Mouse (Mus musculus): ENCODE measurements at regions not wholly inside any gene's neighbourhood (a gene's known extent, or its start where the extent isn't known, plus 50 kb on each side); places are given as distances from the start of the nearest gene placed in this dataset.

- TF ChIP-seq POLR2A (IDR thresholded peaks at IDR 0.05; ENCODE audit: extremely low read depth, insufficient read depth, low read length) (no peak), CTCF (IDR thresholded peaks at IDR 0.05; ENCODE audit: low read depth, low read length) (no peak)
- no peak overlapping the region for H3K4me3 ChIP-seq (ENCODE audit: insufficient read depth, low read depth, low read length)
- no peaks in the 10 kb centered on the region for H3K36me3 ChIP-seq (ENCODE audit: control insufficient read depth, insufficient read depth, low read length)
- no peaks in the 10 kb centered on the region for H3K79me2 ChIP-seq (ENCODE audit: control insufficient read depth, insufficient read depth, low read length)
- H3K27ac ChIP-seq (replicated peaks; ENCODE audit: insufficient read depth, low read depth, low read length): no peak overlapping the region
- no peak for DNase-seq (ENCODE audit: extremely low read depth, low read depth, low spot score)
- H3K4me1 ChIP-seq (ENCODE audit: control insufficient read depth, insufficient read depth, low read length): no peaks in the 10 kb centered on the region
- H3K27me3 ChIP-seq (ENCODE audit: control insufficient read depth, insufficient read depth, low read length): no peaks in the 10 kb centered on the region
- H3K9ac ChIP-seq (ENCODE audit: low read depth, low read length): no peak overlapping the region
These were observed 269.7 kb upstream of the Myt1l start for GRCm38 (mm10) chr12:29258548-29258874.

- TF ChIP-seq POLR2A (IDR thresholded peaks at IDR 0.05; ENCODE audit: extremely low read depth, insufficient read depth, low read length) (no peak), CTCF (IDR thresholded peaks at IDR 0.05; ENCODE audit: low read depth, low read length) (no peak)
- Histone ChIP-seq H3K36me3 (ENCODE audit: control insufficient read depth, insufficient read depth, low read length) (no peaks in the 10 kb centered on the region), H3K9ac (ENCODE audit: low read depth, low read length) (no peak overlapping the region), H3K27me3 (ENCODE audit: control insufficient read depth, insufficient read depth, low read length) (no peaks in the 10 kb centered on the region), H3K79me2 (ENCODE audit: control insufficient read depth, insufficient read depth, low read length) (no peaks in the 10 kb centered on the region), H3K4me3 (ENCODE audit: insufficient read depth, low read depth, low read length) (no peak overlapping the region), H3K27ac (replicated peaks; ENCODE audit: insufficient read depth, low read depth, low read length) (no peak overlapping the region), H3K4me1 (ENCODE audit: control insufficient read depth, insufficient read depth, low read length) (no peaks in the 10 kb centered on the region)
- 83% methylated on average over 7 of the region's 7 CpGs for WGBS
- no peak for DNase-seq (ENCODE audit: extremely low read depth, low read depth, low spot score)
These were observed 269.2 kb upstream of the Myt1l start for GRCm38 (mm10) chr12:29258966-29259365.

DNA sequence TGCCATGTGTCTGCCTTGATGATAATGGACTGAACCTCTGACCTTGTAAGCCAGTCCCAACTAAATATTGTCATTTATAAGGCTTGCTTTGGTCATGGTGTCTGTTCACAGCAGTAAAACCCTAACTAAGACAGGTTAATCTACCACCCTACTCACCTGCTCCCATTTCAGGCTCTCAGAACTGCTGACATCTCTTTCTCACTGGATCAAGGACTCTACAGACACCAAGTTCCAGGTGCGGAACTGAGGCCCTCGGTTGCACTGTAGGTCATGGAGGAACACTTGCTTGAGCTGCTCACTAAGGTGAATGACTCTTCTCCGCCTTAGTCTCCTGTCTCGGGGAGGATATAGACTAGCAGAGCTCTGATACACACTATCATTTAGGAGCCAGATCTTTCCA is 254.0 kb upstream of the Myt1l start:
- no peaks in the 10 kb centered on the region for H3K36me3 ChIP-seq (ENCODE audit: control insufficient read depth, insufficient read depth, low read length)
- H3K4me1 ChIP-seq (ENCODE audit: control insufficient read depth, insufficient read depth, low read length): no peaks in the 10 kb centered on the region
- no peak for DNase-seq (ENCODE audit: extremely low read depth, low read depth, low spot score)
- H3K27me3 ChIP-seq (ENCODE audit: control insufficient read depth, insufficient read depth, low read length): no peaks in the 10 kb centered on the region; the same call in 1 of the 2 replicates
- TF ChIP-seq POLR2A (IDR thresholded peaks at IDR 0.05; ENCODE audit: extremely low read depth, insufficient read depth, low read length) (no peak), CTCF (IDR thresholded peaks at IDR 0.05; ENCODE audit: low read depth, low read length) (no peak)
- H3K9ac ChIP-seq (ENCODE audit: low read depth, low read length): no peak overlapping the region
- no peak overlapping the region for H3K4me3 ChIP-seq (ENCODE audit: insufficient read depth, low read depth, low read length)
- WGBS: 94% methylated on average over 4 of the region's 4 CpGs
- no peaks in the 10 kb centered on the region for H3K79me2 ChIP-seq (ENCODE audit: control insufficient read depth, insufficient read depth, low read length)
- no peak overlapping the region for H3K27ac ChIP-seq (replicated peaks; ENCODE audit: insufficient read depth, low read depth, low read length)

DNA sequence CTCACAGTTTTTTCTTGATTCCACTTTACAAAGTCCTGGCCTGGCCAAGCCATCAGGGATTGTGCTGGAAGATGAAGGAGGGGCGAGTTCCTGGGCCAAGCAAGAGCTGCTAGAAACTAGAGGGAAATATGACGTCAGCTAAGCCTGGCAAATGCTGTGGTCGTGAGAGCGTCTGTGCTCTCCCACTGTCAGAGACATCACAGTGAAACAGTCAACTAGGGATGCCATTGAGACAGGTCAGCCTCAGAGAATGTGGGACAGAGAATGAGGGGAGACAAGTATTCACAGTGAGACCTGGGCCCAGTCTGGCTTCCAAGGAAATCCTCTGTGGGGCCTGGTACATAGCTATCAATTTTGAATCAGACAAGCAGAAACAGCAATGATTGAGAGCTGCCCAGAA is 252.5 kb upstream of the Myt1l start:
- TF ChIP-seq POLR2A (IDR thresholded peaks at IDR 0.05; ENCODE audit: extremely low read depth, insufficient read depth, low read length) (no peak), CTCF (IDR thresholded peaks at IDR 0.05; ENCODE audit: low read depth, low read length) (no peak)
- no peaks in the 10 kb centered on the region for H3K36me3 ChIP-seq (ENCODE audit: control insufficient read depth, insufficient read depth, low read length)
- no peak overlapping the region for H3K4me3 ChIP-seq (ENCODE audit: insufficient read depth, low read depth, low read length)
- no peaks in the 10 kb centered on the region for H3K79me2 ChIP-seq (ENCODE audit: control insufficient read depth, insufficient read depth, low read length)
- WGBS: 69% methylated on average over 4 of the region's 4 CpGs
- H3K9ac ChIP-seq (ENCODE audit: low read depth, low read length): no peak overlapping the region
- no peak overlapping the region for H3K27ac ChIP-seq (replicated peaks; ENCODE audit: insufficient read depth, low read depth, low read length)
- no peaks in the 10 kb centered on the region for H3K4me1 ChIP-seq (ENCODE audit: control insufficient read depth, insufficient read depth, low read length)
- DNase-seq (ENCODE audit: extremely low read depth, low read depth, low spot score): no peak
- peaks cover 3% of the 10 kb centered on the region for H3K27me3 ChIP-seq (ENCODE audit: control insufficient read depth, insufficient read depth, low read length)

- Histone ChIP-seq H3K9ac (ENCODE audit: low read depth, low read length) (no peak overlapping the region), H3K4me1 (ENCODE audit: control insufficient read depth, insufficient read depth, low read length) (no peaks in the 10 kb centered on the region), H3K36me3 (ENCODE audit: control insufficient read depth, insufficient read depth, low read length) (no peaks in the 10 kb centered on the region), H3K27me3 (ENCODE audit: control insufficient read depth, insufficient read depth, low read length) (peaks cover 3% of the 10 kb centered on the region), H3K79me2 (ENCODE audit: control insufficient read depth, insufficient read depth, low read length) (no peaks in the 10 kb centered on the region), H3K27ac (replicated peaks; ENCODE audit: insufficient read depth, low read depth, low read length) (no peak overlapping the region), H3K4me3 (ENCODE audit: insufficient read depth, low read depth, low read length) (no peak overlapping the region)
- TF ChIP-seq CTCF (IDR thresholded peaks at IDR 0.05; ENCODE audit: low read depth, low read length): no peak
- no peak for TF ChIP-seq POLR2A (IDR thresholded peaks at IDR 0.05; ENCODE audit: extremely low read depth, insufficient read depth, low read length)
- DNase-seq (ENCODE audit: extremely low read depth, low read depth, low spot score): no peak
- 10% methylated on average over 13 of the region's 13 CpGs for WGBS
These were observed 248.5 kb upstream of the Myt1l start for GRCm38 (mm10) chr12:29279631-29280080.

GRCm38 (mm10) chr12:29280081-29280788 is 247.9 kb upstream of the Myt1l start:
- Histone ChIP-seq H3K4me1 (ENCODE audit: control insufficient read depth, insufficient read depth, low read length) (no peaks in the 10 kb centered on the region), H3K36me3 (ENCODE audit: control insufficient read depth, insufficient read depth, low read length) (no peaks in the 10 kb centered on the region), H3K27me3 (ENCODE audit: control insufficient read depth, insufficient read depth, low read length) (peaks cover 3% of the 10 kb centered on the region), H3K27ac (replicated peaks; ENCODE audit: insufficient read depth, low read depth, low read length) (no peak overlapping the region), H3K79me2 (ENCODE audit: control insufficient read depth, insufficient read depth, low read length) (no peaks in the 10 kb centered on the region), H3K9ac (ENCODE audit: low read depth, low read length) (no peak overlapping the region), H3K4me3 (ENCODE audit: insufficient read depth, low read depth, low read length) (no peak overlapping the region)
- TF ChIP-seq POLR2A (IDR thresholded peaks at IDR 0.05; ENCODE audit: extremely low read depth, insufficient read depth, low read length): no peak
- TF ChIP-seq CTCF (IDR thresholded peaks at IDR 0.05; ENCODE audit: low read depth, low read length): no peak
- 16% methylated on average over 9 of the region's 9 CpGs for WGBS
- DNase-seq (ENCODE audit: extremely low read depth, low read depth, low spot score): no peak

Data from liver, adult 2 months (tissue).